Mouse (Mus musculus): ENCODE results near the gene Setx. TPM values are rescaled to one million over a fixed set of nuclear protein-coding genes. Genes with fewer than 3 reads are reported as not detected.
"Not testable (repeated sequence)": the region's sequence is repeated elsewhere in the genome, so short reads cannot be mapped to it uniquely, and the experiment has no call there.

Gene Setx
- polyA plus RNA-seq, 1 experiment from 2014 or later: 9.6 TPM

- Histone ChIP-seq H3K27ac (ENCODE audit: low read length) (no peak overlapping the region), H3K4me1 (replicated peaks; ENCODE audit: control insufficient read depth, insufficient read depth, low read length) (no peaks in the 10 kb centered on the region), H3K4me2 (ENCODE audit: low read depth, low read length) (no peak overlapping the region), H3K9ac (ENCODE audit: low read length) (no peak overlapping the region), H3K4me3 (ENCODE audit: low read length) (no peak overlapping the region), H3K27me3 (ENCODE audit: control insufficient read depth, insufficient read depth, low read depth, low read length) (no peaks in the 10 kb centered on the region), H3K9me3 (ENCODE audit: control insufficient read depth, low read length) (no peaks in the 10 kb centered on the region), H3K36me3 (ENCODE audit: control insufficient read depth, insufficient read depth, low read length) (no peaks in the 10 kb centered on the region)
- WGBS: 73% methylated on average over 3 of the region's 3 CpGs
- ATAC-seq (ENCODE audit: low read depth): no peak
Measured at GRCm38 (mm10) chr2:29097465-29097864, 26.5 kb upstream of the Setx start.

- 89% methylated on average over 4 of the region's 5 CpGs for WGBS
Measured at GRCm38 (mm10) chr2:29097955-29098354, 26.0 kb upstream of the Setx start.

GRCm38 (mm10) chr2:29098786-29099185, 25.2 kb upstream of the Setx start:
- no peaks in the 10 kb centered on the region for H3K36me3 ChIP-seq (ENCODE audit: control insufficient read depth, insufficient read depth, low read length)
- no peaks in the 10 kb centered on the region for H3K4me1 ChIP-seq (replicated peaks; ENCODE audit: control insufficient read depth, insufficient read depth, low read length)
- H3K4me2 ChIP-seq (ENCODE audit: low read depth, low read length): no peak overlapping the region
- H3K4me3 ChIP-seq (ENCODE audit: low read length): no peak overlapping the region
- no peaks in the 10 kb centered on the region for H3K9me3 ChIP-seq (ENCODE audit: control insufficient read depth, low read length)
- ATAC-seq (ENCODE audit: low read depth): no peak
- WGBS: 74% methylated on average over 8 of the region's 8 CpGs
- no peak overlapping the region for H3K9ac ChIP-seq (ENCODE audit: low read length)
- no peak overlapping the region for H3K27ac ChIP-seq (ENCODE audit: low read length)
- no peaks in the 10 kb centered on the region for H3K27me3 ChIP-seq (ENCODE audit: control insufficient read depth, insufficient read depth, low read depth, low read length)

More at GRCm38 (mm10) chr2:29097955-29098354, 26.0 kb upstream of the Setx start:
- not testable (repeated sequence) for H3K27ac ChIP-seq (ENCODE audit: low read length); H3K4me3 ChIP-seq (ENCODE audit: low read length); H3K9ac ChIP-seq (ENCODE audit: low read length); H3K36me3 ChIP-seq (ENCODE audit: control insufficient read depth, insufficient read depth, low read length); H3K27me3 ChIP-seq (ENCODE audit: control insufficient read depth, insufficient read depth, low read depth, low read length); ATAC-seq (ENCODE audit: low read depth); H3K9me3 ChIP-seq (ENCODE audit: control insufficient read depth, low read length); H3K4me2 ChIP-seq (ENCODE audit: low read depth, low read length); H3K4me1 ChIP-seq (replicated peaks; ENCODE audit: control insufficient read depth, insufficient read depth, low read length)

GRCm38 (mm10) chr2:29099646-29100045, 24.3 kb upstream of the Setx start:
- no peak overlapping the region for H3K4me3 ChIP-seq (ENCODE audit: low read length)
- H3K27me3 ChIP-seq (ENCODE audit: control insufficient read depth, insufficient read depth, low read depth, low read length): no peaks in the 10 kb centered on the region
- WGBS: 82% methylated on average over 14 of the region's 14 CpGs
- no peak overlapping the region for H3K4me2 ChIP-seq (ENCODE audit: low read depth, low read length)
- no peak overlapping the region for H3K9ac ChIP-seq (ENCODE audit: low read length)
- H3K27ac ChIP-seq (ENCODE audit: low read length): no peak overlapping the region
- no peak for ATAC-seq (ENCODE audit: low read depth)
- no peaks in the 10 kb centered on the region for H3K4me1 ChIP-seq (replicated peaks; ENCODE audit: control insufficient read depth, insufficient read depth, low read length)
- H3K36me3 ChIP-seq (ENCODE audit: control insufficient read depth, insufficient read depth, low read length): no peaks in the 10 kb centered on the region
- H3K9me3 ChIP-seq (ENCODE audit: control insufficient read depth, low read length): no peaks in the 10 kb centered on the region

GRCm38 (mm10) chr2:29100822-29101534, 23.0 kb upstream of the Setx start:
- Histone ChIP-seq H3K36me3 (ENCODE audit: control insufficient read depth, insufficient read depth, low read length) (no peaks in the 10 kb centered on the region), H3K4me1 (replicated peaks; ENCODE audit: control insufficient read depth, insufficient read depth, low read length) (no peaks in the 10 kb centered on the region), H3K4me3 (ENCODE audit: low read length) (peak overlapping the region; percentile 9; the same call in 1 of the 2 replicates), H3K9ac (ENCODE audit: low read length) (peak overlapping the region; percentile 49; the same call in 1 of the 2 replicates), H3K27ac (ENCODE audit: low read length) (no peak overlapping the region), H3K4me2 (ENCODE audit: low read depth, low read length) (peak overlapping the region; percentile 35), H3K27me3 (ENCODE audit: control insufficient read depth, insufficient read depth, low read depth, low read length) (no peaks in the 10 kb centered on the region), H3K9me3 (ENCODE audit: control insufficient read depth, low read length) (no peaks in the 10 kb centered on the region)
- 54% methylated on average over 7 of the region's 7 CpGs for WGBS
- no peak for ATAC-seq (ENCODE audit: low read depth)

- not testable (repeated sequence) for H3K27me3 ChIP-seq (ENCODE audit: control insufficient read depth, insufficient read depth, low read depth, low read length); ATAC-seq (ENCODE audit: low read depth); H3K27ac ChIP-seq (ENCODE audit: low read length); H3K36me3 ChIP-seq (ENCODE audit: control insufficient read depth, insufficient read depth, low read length); H3K9me3 ChIP-seq (ENCODE audit: control insufficient read depth, low read length); H3K4me1 ChIP-seq (replicated peaks; ENCODE audit: control insufficient read depth, insufficient read depth, low read length); H3K4me2 ChIP-seq (ENCODE audit: low read depth, low read length); H3K4me3 ChIP-seq (ENCODE audit: low read length); H3K9ac ChIP-seq (ENCODE audit: low read length)
- 66% methylated on average over 10 of the region's 10 CpGs for WGBS
Measured at GRCm38 (mm10) chr2:29102416-29103377, 21.3 kb upstream of the Setx start.

- H3K9ac ChIP-seq (ENCODE audit: low read length): no peak overlapping the region
- no peak for ATAC-seq (ENCODE audit: low read depth)
- H3K9me3 ChIP-seq (ENCODE audit: control insufficient read depth, low read length): no peaks in the 10 kb centered on the region
- no peaks in the 10 kb centered on the region for H3K36me3 ChIP-seq (ENCODE audit: control insufficient read depth, insufficient read depth, low read length)
- peaks cover 3% of the 10 kb centered on the region for H3K4me1 ChIP-seq (replicated peaks; ENCODE audit: control insufficient read depth, insufficient read depth, low read length)
- no peak overlapping the region for H3K27ac ChIP-seq (ENCODE audit: low read length)
- H3K27me3 ChIP-seq (ENCODE audit: control insufficient read depth, insufficient read depth, low read depth, low read length): no peaks in the 10 kb centered on the region
- H3K4me2 ChIP-seq (ENCODE audit: low read depth, low read length): no peak overlapping the region
- no peak overlapping the region for H3K4me3 ChIP-seq (ENCODE audit: low read length)
Measured at GRCm38 (mm10) chr2:29120969-29121368, 3.0 kb upstream of the Setx start.

- Histone ChIP-seq H3K4me2 (ENCODE audit: low read depth, low read length) (no peak overlapping the region), H3K4me3 (ENCODE audit: low read length) (no peak overlapping the region), H3K9ac (ENCODE audit: low read length) (no peak overlapping the region), H3K27me3 (ENCODE audit: control insufficient read depth, insufficient read depth, low read depth, low read length) (no peaks in the 10 kb centered on the region), H3K36me3 (ENCODE audit: control insufficient read depth, insufficient read depth, low read length) (no peaks in the 10 kb centered on the region), H3K4me1 (replicated peaks; ENCODE audit: control insufficient read depth, insufficient read depth, low read length) (peaks cover 9% of the 10 kb centered on the region), H3K9me3 (ENCODE audit: control insufficient read depth, low read length) (no peaks in the 10 kb centered on the region), H3K27ac (ENCODE audit: low read length) (peak overlapping the region; percentile 24)
- no peak for ATAC-seq (ENCODE audit: low read depth)
- 55% methylated on average over 3 of the region's 3 CpGs for WGBS
Measured at GRCm38 (mm10) chr2:29122446-29122845, 1.5 kb upstream of the Setx start.

- no peaks in the 10 kb centered on the region for H3K27me3 ChIP-seq (ENCODE audit: control insufficient read depth, insufficient read depth, low read depth, low read length)
Measured at GRCm38 (mm10) chr2:29124571-29124935, 572 bp downstream of the Setx start.

More at GRCm38 (mm10) chr2:29124571-29124935, 572 bp downstream of the Setx start:
- H3K4me3 ChIP-seq (ENCODE audit: low read length): peak overlapping the region; percentile 85
- H3K9me3 ChIP-seq (ENCODE audit: control insufficient read depth, low read length): no peaks in the 10 kb centered on the region
- peak overlapping the region; percentile 83 for H3K27ac ChIP-seq (ENCODE audit: low read length)
- peaks cover 3% of the 10 kb centered on the region; the same call in 1 of the 2 replicates for H3K36me3 ChIP-seq (ENCODE audit: control insufficient read depth, insufficient read depth, low read length)
- H3K4me2 ChIP-seq (ENCODE audit: low read depth, low read length): peak overlapping the region; percentile 85
- under 1% methylated on average over 21 of the region's 24 CpGs for WGBS
- H3K4me1 ChIP-seq (replicated peaks; ENCODE audit: control insufficient read depth, insufficient read depth, low read length): peaks cover 9% of the 10 kb centered on the region
- H3K9ac ChIP-seq (ENCODE audit: low read length): peak overlapping the region; percentile 66
- ATAC-seq (ENCODE audit: low read depth): no peak

All from lung, embryonic 16.5 days (tissue).